Mouse (Mus musculus): ENCODE measurements around the gene Fnbp1. TPM values are rescaled to one million over a fixed set of nuclear protein-coding genes. Genes with fewer than 3 reads are reported as not detected.

The Fnbp1 gene
- total and polyA plus RNA-seq, 3 experiments: 38.1 to 79.6 (median 77.8) TPM

- TF ChIP-seq GATA2 (IDR thresholded peaks at IDR 0.05; ENCODE audit: borderline replicate concordance, low read depth, low read length): no peak
- no peak for TF ChIP-seq CTCF (IDR thresholded peaks at IDR 0.05; ENCODE audit: low read depth, low read length)
- no peak for TF ChIP-seq POLR2AphosphoS5 (IDR thresholded peaks at IDR 0.05; ENCODE audit: insufficient replicate concordance, low read depth, low read length)
- no peak for TF ChIP-seq TAL1 (conservative IDR thresholded peaks at IDR 0.05; ENCODE audit: low read depth, low read length)
- TF ChIP-seq GATA1 (IDR thresholded peaks at IDR 0.05; ENCODE audit: borderline replicate concordance, low read length): no peak
- H3K36me3 ChIP-seq (replicated peaks): peaks cover 95% of the 10 kb centered on the region
- no peak for DNase-seq (ENCODE audit: low spot score)
- H3K9me3 ChIP-seq (replicated peaks): peaks cover 5% of the 10 kb centered on the region
- ATAC-seq (ENCODE audit: extremely low read depth, insufficient number of reproducible peaks, low FRiP score, poor library complexity, severe bottlenecking): no peak
- H3K27me3 ChIP-seq (ENCODE audit: insufficient read depth, low read length): no peaks in the 10 kb centered on the region
- H3K4me1 ChIP-seq (ENCODE audit: insufficient read depth, low read depth, low read length): peaks cover 6% of the 10 kb centered on the region
- no peak overlapping the region for H3K4me3 ChIP-seq (ENCODE audit: low read depth, low read length)
These were observed 98.9 kb downstream of the Fnbp1 start for GRCm38 (mm10) chr2:31042881-31043280.

GRCm38 (mm10) chr2:31041386-31041785 lies 100.4 kb downstream of the Fnbp1 start:
- Histone ChIP-seq H3K9me3 (replicated peaks) (peaks cover 5% of the 10 kb centered on the region), H3K36me3 (replicated peaks) (peaks cover 91% of the 10 kb centered on the region), H3K4me1 (ENCODE audit: insufficient read depth, low read depth, low read length) (peaks cover 6% of the 10 kb centered on the region), H3K27me3 (ENCODE audit: insufficient read depth, low read length) (no peaks in the 10 kb centered on the region), H3K4me3 (ENCODE audit: low read depth, low read length) (no peak overlapping the region)
- ATAC-seq (ENCODE audit: extremely low read depth, insufficient number of reproducible peaks, low FRiP score, poor library complexity, severe bottlenecking) (no peak), DNase-seq (ENCODE audit: low spot score) (no peak)
- TF ChIP-seq POLR2AphosphoS5 (IDR thresholded peaks at IDR 0.05; ENCODE audit: insufficient replicate concordance, low read depth, low read length) (no peak), CTCF (IDR thresholded peaks at IDR 0.05; ENCODE audit: low read depth, low read length) (no peak), GATA2 (IDR thresholded peaks at IDR 0.05; ENCODE audit: borderline replicate concordance, low read depth, low read length) (no peak), GATA1 (IDR thresholded peaks at IDR 0.05; ENCODE audit: borderline replicate concordance, low read length) (no peak), TAL1 (conservative IDR thresholded peaks at IDR 0.05; ENCODE audit: low read depth, low read length) (no peak)

GRCm38 (mm10) chr2:31040487-31040886 lies 101.3 kb downstream of the Fnbp1 start:
- peaks cover 4% of the 10 kb centered on the region for H3K4me1 ChIP-seq (ENCODE audit: insufficient read depth, low read depth, low read length)
- no peak overlapping the region for H3K4me3 ChIP-seq (ENCODE audit: low read depth, low read length)
- TF ChIP-seq POLR2AphosphoS5 (IDR thresholded peaks at IDR 0.05; ENCODE audit: insufficient replicate concordance, low read depth, low read length) (no peak), GATA1 (IDR thresholded peaks at IDR 0.05; ENCODE audit: borderline replicate concordance, low read length) (no peak), TAL1 (conservative IDR thresholded peaks at IDR 0.05; ENCODE audit: low read depth, low read length) (no peak), CTCF (IDR thresholded peaks at IDR 0.05; ENCODE audit: low read depth, low read length) (no peak), GATA2 (IDR thresholded peaks at IDR 0.05; ENCODE audit: borderline replicate concordance, low read depth, low read length) (no peak)
- no peak for DNase-seq (ENCODE audit: low spot score)
- no peak for ATAC-seq (ENCODE audit: extremely low read depth, insufficient number of reproducible peaks, low FRiP score, poor library complexity, severe bottlenecking)
- H3K36me3 ChIP-seq (replicated peaks): peaks cover 91% of the 10 kb centered on the region
- H3K9me3 ChIP-seq (replicated peaks): peaks cover 5% of the 10 kb centered on the region
- no peaks in the 10 kb centered on the region for H3K27me3 ChIP-seq (ENCODE audit: insufficient read depth, low read length)

GRCm38 (mm10) chr2:31040043-31040442 lies 101.8 kb downstream of the Fnbp1 start:
- H3K4me1 ChIP-seq (ENCODE audit: insufficient read depth, low read depth, low read length): peaks cover 4% of the 10 kb centered on the region
- peaks cover 5% of the 10 kb centered on the region for H3K9me3 ChIP-seq (replicated peaks)
- DNase-seq (ENCODE audit: low spot score) (no peak), ATAC-seq (ENCODE audit: extremely low read depth, insufficient number of reproducible peaks, low FRiP score, poor library complexity, severe bottlenecking) (no peak)
- H3K27me3 ChIP-seq (ENCODE audit: insufficient read depth, low read length): no peaks in the 10 kb centered on the region
- TF ChIP-seq GATA2 (IDR thresholded peaks at IDR 0.05; ENCODE audit: borderline replicate concordance, low read depth, low read length): no peak
- no peak for TF ChIP-seq POLR2AphosphoS5 (IDR thresholded peaks at IDR 0.05; ENCODE audit: insufficient replicate concordance, low read depth, low read length)
- no peak for TF ChIP-seq GATA1 (IDR thresholded peaks at IDR 0.05; ENCODE audit: borderline replicate concordance, low read length)
- no peak for TF ChIP-seq TAL1 (conservative IDR thresholded peaks at IDR 0.05; ENCODE audit: low read depth, low read length)
- no peak for TF ChIP-seq CTCF (IDR thresholded peaks at IDR 0.05; ENCODE audit: low read depth, low read length)
- peaks cover 89% of the 10 kb centered on the region for H3K36me3 ChIP-seq (replicated peaks)
- H3K4me3 ChIP-seq (ENCODE audit: low read depth, low read length): no peak overlapping the region

GRCm38 (mm10) chr2:31036811-31037210 lies 105.0 kb downstream of the Fnbp1 start:
- Histone ChIP-seq H3K4me3 (ENCODE audit: low read depth, low read length) (no peak overlapping the region), H3K27me3 (ENCODE audit: insufficient read depth, low read length) (no peaks in the 10 kb centered on the region), H3K4me1 (ENCODE audit: insufficient read depth, low read depth, low read length) (no peaks in the 10 kb centered on the region), H3K36me3 (replicated peaks) (peaks cover 88% of the 10 kb centered on the region), H3K9me3 (replicated peaks) (peaks cover 5% of the 10 kb centered on the region)
- DNase-seq (ENCODE audit: low spot score) (no peak), ATAC-seq (ENCODE audit: extremely low read depth, insufficient number of reproducible peaks, low FRiP score, poor library complexity, severe bottlenecking) (no peak)
- no peak for TF ChIP-seq POLR2AphosphoS5 (IDR thresholded peaks at IDR 0.05; ENCODE audit: insufficient replicate concordance, low read depth, low read length)
- no peak for TF ChIP-seq GATA1 (IDR thresholded peaks at IDR 0.05; ENCODE audit: borderline replicate concordance, low read length)
- TF ChIP-seq GATA2 (IDR thresholded peaks at IDR 0.05; ENCODE audit: borderline replicate concordance, low read depth, low read length): no peak
- no peak for TF ChIP-seq CTCF (IDR thresholded peaks at IDR 0.05; ENCODE audit: low read depth, low read length)
- no peak for TF ChIP-seq TAL1 (conservative IDR thresholded peaks at IDR 0.05; ENCODE audit: low read depth, low read length)

- Histone ChIP-seq H3K4me1 (ENCODE audit: insufficient read depth, low read depth, low read length) (0 out of 2 replicates have a peak, but pooled peaks cover 4% of the 10 kb centered on the region), H3K27me3 (ENCODE audit: insufficient read depth, low read length) (no peaks in the 10 kb centered on the region), H3K36me3 (replicated peaks) (peaks cover 92% of the 10 kb centered on the region), H3K9me3 (replicated peaks) (no peaks in the 10 kb centered on the region), H3K4me3 (ENCODE audit: low read depth, low read length) (no peak overlapping the region)
- ATAC-seq (ENCODE audit: extremely low read depth, insufficient number of reproducible peaks, low FRiP score, poor library complexity, severe bottlenecking) (no peak), DNase-seq (ENCODE audit: low spot score) (no peak)
- TF ChIP-seq GATA2 (IDR thresholded peaks at IDR 0.05; ENCODE audit: borderline replicate concordance, low read depth, low read length) (no peak), TAL1 (conservative IDR thresholded peaks at IDR 0.05; ENCODE audit: low read depth, low read length) (no peak), POLR2AphosphoS5 (IDR thresholded peaks at IDR 0.05; ENCODE audit: insufficient replicate concordance, low read depth, low read length) (no peak), CTCF (IDR thresholded peaks at IDR 0.05; ENCODE audit: low read depth, low read length) (no peak), GATA1 (IDR thresholded peaks at IDR 0.05; ENCODE audit: borderline replicate concordance, low read length) (no peak)
These were observed 109.8 kb downstream of the Fnbp1 start for GRCm38 (mm10) chr2:31031972-31032371.

Measured in G1E (cell line).